Mouse (Mus musculus): ENCODE results near the gene Cdc37l1. TPM values are rescaled to one million over a fixed set of nuclear protein-coding genes. Genes with fewer than 3 reads are reported as not detected.

Cdc37l1 gene
- 9.3 TPM in 2 replicates for polyA plus RNA-seq (2015; fragmentation: Nextera tagmentation; extraction: Ambion mirVana)

DNA sequence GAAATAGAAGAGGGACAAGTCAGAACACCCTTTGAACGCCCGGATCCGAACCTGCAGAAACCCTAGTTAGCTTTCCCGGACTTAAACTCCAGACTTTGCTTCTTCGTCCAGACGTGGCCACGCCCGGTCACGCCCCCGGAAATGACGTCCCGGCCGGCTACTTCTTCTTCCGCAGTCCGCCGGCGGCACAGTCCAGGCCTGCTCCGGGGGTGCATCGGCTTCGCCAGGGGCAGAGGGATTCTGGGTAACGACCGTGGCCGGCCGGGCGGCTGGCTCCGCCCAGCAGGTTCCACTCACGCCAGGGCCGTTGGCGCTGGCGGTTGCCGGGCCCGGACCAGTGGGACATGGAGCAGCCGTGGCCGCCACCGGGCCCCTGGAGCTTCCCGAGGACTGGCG is at the start of gene Cdc37l1:
Cdc37l1 (plus strand) TSS at position 159 of the 396 bp plus-strand sequence.
- Histone ChIP-seq H3K9me3 (replicated peaks) (no peaks in the 10 kb centered on the region), H3K4me1 (replicated peaks) (peaks cover 19% of the 10 kb centered on the region), H3K9ac (peak within 1 kb of the TSS; percentile 87), H3K36me3 (replicated peaks) (peaks cover 9% of the 10 kb centered on the region), H3K27ac (replicated peaks) (peak within 1 kb of the TSS; percentile 86), H3K4me3 (replicated peaks) (peak within 1 kb of the TSS; percentile 81), H3K4me2 (peak within 1 kb of the TSS; percentile 80), H3K27me3 (peaks cover 5% of the 10 kb centered on the region; the same call in 1 of the 2 replicates)
- under 1% methylated on average over 31 of the region's 37 CpGs for WGBS (ENCODE audit: insufficient replicate concordance)
- peak; percentile 99 for ATAC-seq (ENCODE audit: insufficient read depth)

DNA sequence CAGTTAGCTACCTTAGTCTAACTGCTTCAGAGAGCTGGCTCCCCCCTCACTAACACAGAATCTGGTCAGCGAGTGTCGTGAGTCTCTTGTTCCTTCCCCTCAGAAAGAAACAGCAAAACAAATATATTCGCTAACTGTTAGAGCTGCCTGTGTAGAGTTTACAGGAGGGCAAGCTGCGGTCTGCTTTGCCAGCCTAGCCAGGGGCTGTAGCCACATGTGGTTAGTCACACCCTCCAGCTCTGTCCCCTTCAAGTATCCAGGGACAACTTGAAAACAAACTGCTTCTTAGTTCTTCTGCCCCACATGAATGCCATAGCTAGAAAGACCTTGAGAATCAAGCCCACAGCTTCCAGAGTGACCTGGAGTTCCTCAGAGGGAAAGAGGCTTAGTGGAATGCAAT is 48.9 kb upstream of the Cdc37l1 start:
- Histone ChIP-seq H3K27ac (replicated peaks) (no peak overlapping the region), H3K4me2 (no peak overlapping the region), H3K4me1 (replicated peaks) (no peaks in the 10 kb centered on the region), H3K36me3 (replicated peaks) (no peaks in the 10 kb centered on the region), H3K9ac (no peak overlapping the region), H3K9me3 (replicated peaks) (no peaks in the 10 kb centered on the region), H3K27me3 (no peaks in the 10 kb centered on the region), H3K4me3 (replicated peaks) (no peak overlapping the region)
- no peak for ATAC-seq (ENCODE audit: insufficient read depth)
- 55% methylated on average over 4 of the region's 4 CpGs for WGBS (ENCODE audit: insufficient replicate concordance)

DNA sequence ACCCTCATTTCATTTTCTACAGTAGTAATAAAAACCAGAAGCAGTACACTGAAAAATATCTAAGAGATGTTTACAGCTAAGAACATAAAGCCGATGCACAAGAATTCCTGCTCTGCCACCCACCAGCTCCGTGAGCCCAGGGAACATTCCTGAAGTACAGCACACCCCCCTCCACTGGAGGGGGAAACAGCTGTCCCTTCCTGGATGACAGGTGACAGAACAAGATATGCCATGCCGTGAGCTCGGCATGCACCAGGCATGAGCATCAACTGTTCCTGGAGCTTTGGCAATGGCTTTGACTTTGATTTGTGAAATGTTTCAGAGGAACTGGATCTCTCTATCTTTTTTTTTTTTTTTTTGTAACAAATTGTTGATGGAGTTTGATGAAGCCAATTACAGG is 43.4 kb upstream of the Cdc37l1 start:
- Histone ChIP-seq H3K4me1 (replicated peaks) (no peaks in the 10 kb centered on the region), H3K27me3 (no peaks in the 10 kb centered on the region), H3K9me3 (replicated peaks) (no peaks in the 10 kb centered on the region), H3K36me3 (replicated peaks) (no peaks in the 10 kb centered on the region), H3K4me3 (replicated peaks) (no peak overlapping the region), H3K4me2 (no peak overlapping the region), H3K27ac (replicated peaks) (no peak overlapping the region), H3K9ac (no peak overlapping the region)
- WGBS (ENCODE audit: insufficient replicate concordance): 34% methylated on average over 4 of the region's 4 CpGs
- no peak for ATAC-seq (ENCODE audit: insufficient read depth)

DNA sequence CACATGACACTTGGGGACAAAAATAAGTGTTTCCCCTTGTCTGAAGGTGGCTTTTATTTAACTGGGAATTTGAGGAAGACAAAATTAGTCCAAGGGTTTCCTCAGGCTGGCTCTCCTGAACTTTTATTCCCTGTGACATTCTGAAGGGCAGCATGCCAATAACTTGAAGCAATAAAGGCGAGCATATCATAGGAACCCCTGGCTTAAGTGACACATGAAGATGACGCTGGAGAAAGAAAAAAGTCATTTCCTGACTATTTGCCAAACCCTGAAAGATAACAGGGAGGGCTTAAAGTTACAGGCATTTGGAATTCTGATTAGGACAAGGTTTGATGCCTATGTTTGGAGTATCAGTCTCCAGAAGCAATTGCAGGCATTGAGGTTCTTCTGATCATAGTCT is 42.8 kb upstream of the Cdc37l1 start:
- H3K36me3 ChIP-seq (replicated peaks): no peaks in the 10 kb centered on the region
- no peak for ATAC-seq (ENCODE audit: insufficient read depth)
- H3K9ac ChIP-seq: no peak overlapping the region
- H3K9me3 ChIP-seq (replicated peaks): no peaks in the 10 kb centered on the region
- no peak overlapping the region for H3K27ac ChIP-seq (replicated peaks)
- H3K27me3 ChIP-seq: no peaks in the 10 kb centered on the region
- no peak overlapping the region for H3K4me3 ChIP-seq (replicated peaks)
- H3K4me1 ChIP-seq (replicated peaks): no peaks in the 10 kb centered on the region
- no peak overlapping the region for H3K4me2 ChIP-seq
- WGBS (ENCODE audit: insufficient replicate concordance): 22% methylated on average over 2 of the region's 2 CpGs

DNA sequence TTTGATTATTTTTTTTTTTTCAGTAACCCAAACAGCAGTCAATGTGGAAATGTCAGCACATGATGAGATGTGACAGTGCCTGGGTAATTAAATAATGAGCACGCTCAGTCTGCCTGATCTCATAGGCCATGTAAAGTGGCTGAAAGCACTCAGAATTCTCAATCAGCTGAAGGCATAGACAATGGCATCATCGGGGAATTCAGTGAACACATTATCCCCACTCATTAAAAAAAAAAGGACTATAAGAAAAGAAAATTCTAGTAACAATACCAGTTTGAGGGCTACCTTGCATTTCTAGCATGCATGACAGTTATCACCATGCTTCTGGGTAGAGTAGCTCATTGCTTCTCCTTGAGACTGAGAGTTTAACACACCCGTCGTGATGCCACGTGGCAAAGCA is 38.9 kb upstream of the Cdc37l1 start:
- H3K36me3 ChIP-seq (replicated peaks): no peaks in the 10 kb centered on the region
- no peak for ATAC-seq (ENCODE audit: insufficient read depth)
- no peak overlapping the region for H3K4me2 ChIP-seq
- no peaks in the 10 kb centered on the region for H3K9me3 ChIP-seq (replicated peaks)
- no peak overlapping the region for H3K4me3 ChIP-seq (replicated peaks)
- no peak overlapping the region for H3K9ac ChIP-seq
- no peaks in the 10 kb centered on the region for H3K4me1 ChIP-seq (replicated peaks)
- H3K27me3 ChIP-seq: no peaks in the 10 kb centered on the region
- 71% methylated on average over 5 of the region's 5 CpGs for WGBS (ENCODE audit: insufficient replicate concordance)
- no peak overlapping the region for H3K27ac ChIP-seq (replicated peaks)

DNA sequence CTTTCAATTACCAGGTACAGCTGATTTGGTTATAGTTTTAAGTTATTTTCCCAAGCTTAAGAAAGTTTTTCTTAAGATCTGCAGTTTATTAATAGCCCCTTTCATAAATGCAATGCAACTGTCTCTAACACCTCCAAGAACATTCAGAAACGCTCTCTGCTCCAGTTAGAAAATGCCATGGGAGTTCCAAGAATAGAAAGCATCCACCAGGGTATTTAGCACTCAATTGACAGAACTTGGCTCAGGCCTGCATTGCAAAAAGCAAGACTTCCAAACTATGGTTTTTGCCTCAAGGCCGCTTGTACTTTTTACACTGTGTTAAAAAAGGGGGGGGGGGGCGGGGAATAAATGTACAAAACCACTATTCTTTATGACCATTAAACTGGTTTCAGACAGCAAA is 27.0 kb upstream of the Cdc37l1 start:
- ATAC-seq (ENCODE audit: insufficient read depth): no peak
- H3K9ac ChIP-seq: no peak overlapping the region
- no peaks in the 10 kb centered on the region for H3K9me3 ChIP-seq (replicated peaks)
- no peak overlapping the region for H3K27ac ChIP-seq (replicated peaks)
- peaks cover 31% of the 10 kb centered on the region for H3K27me3 ChIP-seq
- H3K4me3 ChIP-seq (replicated peaks): no peak overlapping the region
- H3K36me3 ChIP-seq (replicated peaks): no peaks in the 10 kb centered on the region
- peaks cover 9% of the 10 kb centered on the region for H3K4me1 ChIP-seq (replicated peaks)
- H3K4me2 ChIP-seq: peak overlapping the region; percentile 91
- WGBS (ENCODE audit: insufficient replicate concordance): 50% methylated on average over 3 of the region's 3 CpGs

DNA sequence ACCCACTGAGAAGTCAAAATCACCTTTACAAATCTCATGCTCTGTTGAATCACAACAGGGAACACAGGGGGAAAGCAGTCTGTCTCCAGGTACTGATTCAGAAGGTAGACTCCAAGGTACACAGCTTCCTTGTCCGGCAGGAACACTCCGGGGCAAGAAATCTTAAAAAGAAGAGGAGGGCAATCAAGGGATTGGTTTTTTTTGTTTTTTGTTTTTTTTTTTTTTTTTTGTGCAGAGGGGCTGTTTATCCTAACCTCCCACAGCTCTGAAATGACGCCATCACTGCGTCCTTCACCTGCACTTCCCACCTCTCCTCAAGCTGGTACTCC is 26.7 kb upstream of the Cdc37l1 start:
- 4% methylated on average over 4 of the region's 4 CpGs for WGBS (ENCODE audit: insufficient replicate concordance)
- peaks cover 9% of the 10 kb centered on the region for H3K4me1 ChIP-seq (replicated peaks)
- peak overlapping the region; percentile 91 for H3K4me2 ChIP-seq
- H3K4me3 ChIP-seq (replicated peaks): peak overlapping the region; percentile 77
- peaks cover 31% of the 10 kb centered on the region for H3K27me3 ChIP-seq
- ATAC-seq (ENCODE audit: insufficient read depth): no peak
- H3K9me3 ChIP-seq (replicated peaks): no peaks in the 10 kb centered on the region
- no peak overlapping the region for H3K27ac ChIP-seq (replicated peaks)
- no peaks in the 10 kb centered on the region for H3K36me3 ChIP-seq (replicated peaks)
- H3K9ac ChIP-seq: no peak overlapping the region

DNA sequence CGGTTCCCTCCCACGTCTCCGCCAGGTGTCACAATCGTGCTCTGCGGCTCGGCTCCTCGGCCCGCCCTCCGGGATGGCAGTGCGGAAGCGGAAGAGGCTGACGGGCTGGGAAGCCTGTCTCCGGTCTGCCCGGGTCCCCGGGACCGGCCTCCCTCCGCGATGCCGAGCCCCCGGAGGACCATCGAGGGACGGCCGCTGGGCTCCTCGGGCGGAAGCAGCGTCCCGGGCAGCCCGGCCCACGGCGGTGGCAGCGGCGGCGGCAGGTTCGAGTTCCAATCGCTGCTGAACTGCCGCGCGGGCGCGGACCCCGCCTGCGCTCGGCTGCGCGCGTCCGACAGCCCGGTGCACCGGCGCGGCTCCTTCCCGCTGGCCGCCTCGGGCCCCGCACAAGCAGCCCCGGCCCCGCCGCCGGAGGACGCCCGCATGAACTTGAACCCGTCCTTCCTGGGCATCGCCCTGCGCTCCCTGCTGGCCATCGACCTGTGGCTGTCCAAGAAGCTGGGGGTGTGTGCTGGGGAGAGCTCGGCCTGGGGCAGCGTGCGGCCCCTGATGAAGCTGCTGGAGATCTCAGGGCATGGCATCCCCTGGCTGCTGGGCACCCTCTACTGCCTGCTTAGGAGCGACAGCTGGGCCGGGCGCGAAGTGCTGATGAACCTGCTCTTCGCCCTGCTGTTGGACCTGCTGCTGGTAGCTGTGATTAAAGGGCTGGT is 26.2 kb upstream of the Cdc37l1 start, which contains the start of gene Plpp6:
Plpp6 (plus strand) TSS at position 112 of the 710 bp plus-strand sequence.
- H3K4me2 ChIP-seq: peak within 1 kb of the TSS; percentile 91
- under 1% methylated on average over 73 of the region's 73 CpGs for WGBS (ENCODE audit: insufficient replicate concordance)
- ATAC-seq (ENCODE audit: insufficient read depth): peak; percentile 75
- peaks cover 31% of the 10 kb centered on the region for H3K27me3 ChIP-seq
- H3K4me1 ChIP-seq (replicated peaks): peaks cover 9% of the 10 kb centered on the region
- peak within 1 kb of the TSS; percentile 77 for H3K4me3 ChIP-seq (replicated peaks)
- no peaks in the 10 kb centered on the region for H3K36me3 ChIP-seq (replicated peaks)
- no peaks in the 10 kb centered on the region for H3K9me3 ChIP-seq (replicated peaks)
- peak within 1 kb of the TSS; percentile 66 for H3K9ac ChIP-seq
- no peak within 1 kb of the TSS; the same call in 1 of the 2 replicates for H3K27ac ChIP-seq (replicated peaks)

DNA sequence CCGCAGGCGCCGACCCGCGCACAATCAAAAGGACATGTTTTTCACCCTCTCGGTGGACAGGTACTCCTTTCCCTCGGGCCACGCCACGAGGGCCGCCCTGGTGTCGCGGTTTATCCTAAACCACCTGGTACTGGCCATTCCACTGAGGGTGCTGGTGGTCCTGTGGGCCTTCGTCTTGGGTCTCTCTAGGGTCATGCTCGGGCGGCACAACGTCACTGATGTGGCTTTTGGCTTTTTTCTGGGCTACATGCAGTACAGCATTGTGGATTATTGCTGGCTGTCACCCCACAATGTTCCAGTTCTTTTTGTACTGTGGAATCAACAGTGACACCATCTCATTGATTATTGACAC is 25.6 kb upstream of the Cdc37l1 start:
- Histone ChIP-seq H3K4me3 (replicated peaks) (peak overlapping the region; percentile 77), H3K27ac (replicated peaks) (no peak overlapping the region), H3K9me3 (replicated peaks) (no peaks in the 10 kb centered on the region), H3K4me1 (replicated peaks) (peaks cover 9% of the 10 kb centered on the region), H3K27me3 (peaks cover 31% of the 10 kb centered on the region), H3K9ac (peak overlapping the region; percentile 66), H3K4me2 (peak overlapping the region; percentile 91), H3K36me3 (replicated peaks) (no peaks in the 10 kb centered on the region)
- ATAC-seq (ENCODE audit: insufficient read depth): no peak
- WGBS (ENCODE audit: insufficient replicate concordance): 10% methylated on average over 16 of the region's 16 CpGs

DNA sequence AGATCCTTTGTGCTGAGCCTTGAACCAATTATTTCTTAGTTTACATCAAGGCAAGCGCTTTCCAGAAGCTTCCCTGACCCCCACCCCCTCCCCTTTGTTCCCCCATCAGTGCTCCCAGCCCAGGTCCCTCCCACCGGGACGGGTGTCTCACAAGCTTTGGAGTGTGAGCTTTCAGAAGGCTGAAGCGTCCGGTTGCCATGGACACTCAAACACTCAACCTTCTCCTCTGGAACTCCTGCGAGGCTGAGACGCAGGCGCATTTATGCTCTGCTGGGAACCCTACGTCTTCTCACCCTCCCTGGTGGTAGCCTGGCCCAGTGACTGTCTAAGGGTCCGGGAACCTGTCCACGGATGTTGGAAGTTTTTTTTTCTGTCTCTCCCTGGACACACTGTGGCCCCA is 22.5 kb upstream of the Cdc37l1 start, which contains the start of gene 4430402I18Rik:
4430402I18Rik (minus strand) TSS at position 149 of the 400 bp plus-strand sequence.
- no peak for ATAC-seq (ENCODE audit: insufficient read depth)
- Histone ChIP-seq H3K4me2 (no peak within 1 kb of the TSS), H3K36me3 (replicated peaks) (no peaks in the 10 kb centered on the region), H3K9ac (no peak within 1 kb of the TSS), H3K4me1 (replicated peaks) (peaks cover 9% of the 10 kb centered on the region), H3K27me3 (peaks cover 21% of the 10 kb centered on the region), H3K4me3 (replicated peaks) (no peak within 1 kb of the TSS), H3K9me3 (replicated peaks) (no peaks in the 10 kb centered on the region), H3K27ac (replicated peaks) (no peak within 1 kb of the TSS)
- WGBS (ENCODE audit: insufficient replicate concordance): 42% methylated on average over 11 of the region's 11 CpGs

DNA sequence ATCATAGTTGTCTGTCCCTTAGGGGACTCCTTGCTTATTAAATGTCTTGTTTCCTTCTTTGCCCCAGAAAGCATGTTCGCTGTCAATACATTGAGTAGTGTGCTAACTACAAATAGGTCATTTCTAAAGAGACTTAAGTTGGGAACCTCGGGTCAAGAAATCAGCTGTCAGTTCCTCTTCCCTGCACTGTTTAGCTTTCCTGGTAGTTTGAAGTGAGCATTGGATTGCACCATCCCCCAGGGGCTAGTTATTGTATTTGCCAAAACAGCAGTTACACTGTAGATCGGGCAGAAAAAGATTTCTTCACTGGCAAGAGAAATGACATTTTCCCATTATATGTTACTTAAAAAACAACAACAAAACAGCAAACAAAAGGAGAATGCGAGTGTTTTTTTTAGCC is 22.0 kb upstream of the Cdc37l1 start:
- Histone ChIP-seq H3K9ac (no peak overlapping the region), H3K4me1 (replicated peaks) (peaks cover 9% of the 10 kb centered on the region), H3K9me3 (replicated peaks) (no peaks in the 10 kb centered on the region), H3K4me3 (replicated peaks) (no peak overlapping the region), H3K27me3 (peaks cover 16% of the 10 kb centered on the region), H3K27ac (replicated peaks) (no peak overlapping the region), H3K4me2 (no peak overlapping the region), H3K36me3 (replicated peaks) (no peaks in the 10 kb centered on the region)
- ATAC-seq (ENCODE audit: insufficient read depth): no peak
- WGBS (ENCODE audit: insufficient replicate concordance): 55% methylated on average over 4 of the region's 4 CpGs

DNA sequence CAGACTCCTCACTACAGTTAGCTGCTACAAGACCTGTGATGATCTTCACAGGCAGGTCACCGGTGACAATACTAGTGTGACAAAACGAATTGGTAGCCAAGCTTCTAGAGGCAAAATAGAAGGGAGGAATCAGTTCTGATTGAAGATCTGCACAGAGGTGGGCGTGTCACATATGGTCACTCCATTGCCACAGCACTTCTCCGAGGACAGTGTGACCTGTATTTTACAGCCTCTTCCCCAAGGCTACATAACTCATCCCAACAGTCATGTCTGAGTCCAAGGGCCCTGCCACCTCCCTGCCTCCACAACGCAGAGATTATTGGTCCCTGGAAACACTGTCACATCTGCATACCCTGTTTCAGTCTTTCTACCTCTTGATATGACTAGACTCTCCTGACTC is 20.9 kb upstream of the Cdc37l1 start:
- Histone ChIP-seq H3K9ac (no peak overlapping the region), H3K4me3 (replicated peaks) (no peak overlapping the region), H3K4me1 (replicated peaks) (peaks cover 7% of the 10 kb centered on the region), H3K27ac (replicated peaks) (no peak overlapping the region), H3K9me3 (replicated peaks) (no peaks in the 10 kb centered on the region), H3K27me3 (peaks cover 7% of the 10 kb centered on the region), H3K4me2 (no peak overlapping the region), H3K36me3 (replicated peaks) (no peaks in the 10 kb centered on the region)
- 65% methylated on average over 5 of the region's 5 CpGs for WGBS (ENCODE audit: insufficient replicate concordance)
- no peak for ATAC-seq (ENCODE audit: insufficient read depth)

All from liver, embryonic 15.5 days (tissue).